Mouse (Mus musculus): ENCODE data around the gene Mrpl51.

Gene Mrpl51

GRCm38 (mm10) chr6:125192016-125192714, 564 bp downstream of the Mrpl51 start:
- peak; percentile 85 for DNase-seq (ENCODE audit: low read depth, low spot score)

- DNase-seq (ENCODE audit: low read depth, low spot score), result no peak
Observed at GRCm38 (mm10) chr6:125192841-125193240, 1.2 kb downstream of the Mrpl51 start.

- DNase-seq (ENCODE audit: low read depth, low spot score), result no peak
Observed at GRCm38 (mm10) chr6:125193390-125193789, 1.8 kb downstream of the Mrpl51 start.

- no peak for DNase-seq (ENCODE audit: low read depth, low spot score)
Observed at GRCm38 (mm10) chr6:125195541-125196075, 4.0 kb downstream of the Mrpl51 start.

- no peak for DNase-seq (ENCODE audit: low read depth, low spot score)
Observed at GRCm38 (mm10) chr6:125196301-125196700, 4.7 kb downstream of the Mrpl51 start.

- DNase-seq (ENCODE audit: low read depth, low spot score), result no peak
Observed at GRCm38 (mm10) chr6:125197166-125197565, 5.6 kb downstream of the Mrpl51 start.

GRCm38 (mm10) chr6:125210436-125210835, 18.8 kb downstream of the Mrpl51 start:
- DNase-seq (ENCODE audit: low read depth, low spot score), result no peak

GRCm38 (mm10) chr6:125212621-125213020, 21.0 kb downstream of the Mrpl51 start:
- no peak for DNase-seq (ENCODE audit: low read depth, low spot score)

- no peak for DNase-seq (ENCODE audit: low read depth, low spot score)
Observed at GRCm38 (mm10) chr6:125213129-125213528, 21.5 kb downstream of the Mrpl51 start.

GRCm38 (mm10) chr6:125213715-125214114, 22.1 kb downstream of the Mrpl51 start:
- DNase-seq (ENCODE audit: low read depth, low spot score), result no peak

- peak; percentile 90 for DNase-seq (ENCODE audit: low read depth, low spot score)
Observed at GRCm38 (mm10) chr6:125215148-125215954, 23.8 kb downstream of the Mrpl51 start, which contains the start of gene Vamp1. Gene Vamp1, plus strand, starts transcription at chr6:125215551.

- no peak for DNase-seq (ENCODE audit: low read depth, low spot score)
Observed at GRCm38 (mm10) chr6:125216898-125217297, 25.3 kb downstream of the Mrpl51 start.

- DNase-seq (ENCODE audit: low read depth, low spot score), result no peak
Observed at GRCm38 (mm10) chr6:125217899-125218298, 26.3 kb downstream of the Mrpl51 start.

- DNase-seq (ENCODE audit: low read depth, low spot score), result peak; percentile 51
Observed at GRCm38 (mm10) chr6:125218963-125219362, 27.4 kb downstream of the Mrpl51 start.

- no peak for DNase-seq (ENCODE audit: low read depth, low spot score)
Observed at GRCm38 (mm10) chr6:125221115-125221745, 29.6 kb downstream of the Mrpl51 start.

GRCm38 (mm10) chr6:125222146-125222545, 30.5 kb downstream of the Mrpl51 start:
- no peak for DNase-seq (ENCODE audit: low read depth, low spot score)

- no peak for DNase-seq (ENCODE audit: low read depth, low spot score)
Observed at GRCm38 (mm10) chr6:125222577-125222976, 31.0 kb downstream of the Mrpl51 start.

- DNase-seq (ENCODE audit: low read depth, low spot score), result no peak
Observed at GRCm38 (mm10) chr6:125225518-125226115, 34.0 kb downstream of the Mrpl51 start.

- DNase-seq (ENCODE audit: low read depth, low spot score), result no peak
Observed at GRCm38 (mm10) chr6:125230571-125230970, 39.0 kb downstream of the Mrpl51 start.

- DNase-seq (ENCODE audit: low read depth, low spot score), result no peak
Observed at GRCm38 (mm10) chr6:125231117-125232044, 39.8 kb downstream of the Mrpl51 start, which contains the start of gene Tapbpl. Gene Tapbpl, minus strand, starts transcription at chr6:125231860.
